10 mouse cellular contexts compared by ENCODE assay signal in genomic region chr4:133104194-133104569, GRCm38 (mm10). TPM values are rescaled to one million over a fixed set of nuclear protein-coding genes. Genes with fewer than 3 reads are reported as not detected.
DNase-seq lines count a peak whose midpoint lies in the region; ATAC-seq and TF ChIP-seq lines count a peak whose summit lies in the region.
"Had no signal": no experiment of that assay in that cellular context is flagged by ENCODE, and none has a peak within 500 bp of the region (broad histone marks: within the 10 kb centered on the region; RNA-seq: fewer than 3 reads in every experiment).

No protein-coding gene starts in this region.

- H3ac ChIP-seq in myocyte (ENCODE audit: control insufficient read depth, insufficient read length), result no peak overlapping the region

- peak; percentile 31 for DNase-seq in kidney, adult 2 months
- DNase-seq in kidney, postnatal 14 days, result no peak
- DNase-seq in embryonic facial prominence, embryonic 14.5 days (ENCODE audit: low spot score), result no peak
- no peak for DNase-seq in limb, embryonic 10.5 days (ENCODE audit: low spot score)
- no peak for DNase-seq in natural killer cell, adult 2 months (ENCODE audit: low spot score in 2 of 2)
- DNase-seq in frontal cortex, postnatal 14 days (ENCODE audit: low spot score in 2 of 2), result no peak
- no peak for DNase-seq in spleen, adult 12 weeks (ENCODE audit: low spot score)
- DNase-seq: gastrocnemius, postnatal 25 days had no signal

- no peaks in the 10 kb centered on the region for H3K27me3 ChIP-seq in kidney, adult 2 months (replicated peaks; ENCODE audit: control insufficient read depth, insufficient read depth, low read length)
- no peaks in the 10 kb centered on the region for H3K27me3 ChIP-seq in embryonic facial prominence, embryonic 14.5 days (replicated peaks; ENCODE audit: control insufficient read depth, insufficient read depth, low read length)
- H3K27me3 ChIP-seq in limb, embryonic 10.5 days (ENCODE audit: low read depth, poor library complexity, severe bottlenecking), result no peaks in the 10 kb centered on the region
- no peaks in the 10 kb centered on the region for H3K27me3 ChIP-seq in myocyte (ENCODE audit: control insufficient read depth, insufficient read depth, insufficient read length)
- H3K27me3 ChIP-seq: Patski had no signal

- H3K4me2 ChIP-seq in embryonic facial prominence, embryonic 14.5 days (ENCODE audit: low read depth, low read length), result no peak overlapping the region
- H3K4me2 ChIP-seq in myocyte (ENCODE audit: low read depth), result peak overlapping the region; percentile 46

- H3K4me3 ChIP-seq in kidney, adult 2 months (ENCODE audit: insufficient read depth, low read depth, low read length), result no peak overlapping the region
- H3K4me3 ChIP-seq in embryonic facial prominence, embryonic 14.5 days (ENCODE audit: low read depth, low read length), result no peak overlapping the region
- peak overlapping the region; percentile 8; the same call in 1 of the 2 replicates for H3K4me3 ChIP-seq in limb, embryonic 10.5 days
- no peak overlapping the region for H3K4me3 ChIP-seq in myocyte

- no peak for ATAC-seq in embryonic facial prominence, embryonic 14.5 days (ENCODE audit: low read depth)
- ATAC-seq: Patski had no signal

- no peak overlapping the region for H3K9ac ChIP-seq in embryonic facial prominence, embryonic 14.5 days (ENCODE audit: low read depth, low read length)

- no peaks in the 10 kb centered on the region for H3K79me2 ChIP-seq in myocyte (ENCODE audit: control insufficient read depth, insufficient read depth)

- no peak for TF ChIP-seq POLR2A in kidney, adult 2 months (IDR thresholded peaks at IDR 0.05; ENCODE audit: low read depth, low read length)
- TF ChIP-seq POLR2A in myocyte (IDR thresholded peaks at IDR 0.05; ENCODE audit: insufficient read length, low read depth), result no peak

- TF ChIP-seq CTCF in kidney, adult 2 months (conservative IDR thresholded peaks at IDR 0.05; ENCODE audit: insufficient read depth, insufficient read length, low read depth, low read length), result no peak

- no peaks in the 10 kb centered on the region; the same call in 1 of the 2 replicates for H3K36me3 ChIP-seq in kidney, adult 2 months (ENCODE audit: control insufficient read depth, insufficient read depth, low read length)
- no peaks in the 10 kb centered on the region for H3K36me3 ChIP-seq in embryonic facial prominence, embryonic 14.5 days (ENCODE audit: control insufficient read depth, insufficient read depth, low read length)
- H3K36me3 ChIP-seq in limb, embryonic 10.5 days, result no peaks in the 10 kb centered on the region
- H3K36me3 ChIP-seq in myocyte (ENCODE audit: control insufficient read depth, insufficient read depth), result no peaks in the 10 kb centered on the region

- H3K9me3 ChIP-seq in embryonic facial prominence, embryonic 14.5 days (ENCODE audit: control insufficient read depth, low read length), result no peaks in the 10 kb centered on the region
- no peaks in the 10 kb centered on the region for H3K9me3 ChIP-seq in limb, embryonic 10.5 days (replicated peaks)

- WGBS in kidney, adult 2 months, result 33% methylated on average over 10 of the region's 10 CpGs
- WGBS in embryonic facial prominence, embryonic 14.5 days, result 21% methylated on average over 10 of the region's 10 CpGs
- WGBS in limb, embryonic 10.5 days, result 35% methylated on average over 10 of the region's 10 CpGs

- H3K4me1 ChIP-seq in kidney, adult 2 months (ENCODE audit: control insufficient read depth, insufficient read depth, low read length), result peaks cover 7% of the 10 kb centered on the region; the same call in 1 of the 2 replicates
- H3K4me1 ChIP-seq in embryonic facial prominence, embryonic 14.5 days (ENCODE audit: control insufficient read depth, insufficient read depth, low read length), result peaks cover 28% of the 10 kb centered on the region
- peaks cover 34% of the 10 kb centered on the region for H3K4me1 ChIP-seq in limb, embryonic 10.5 days

- peak overlapping the region; percentile 72 for H3K27ac ChIP-seq in kidney, adult 2 months (ENCODE audit: insufficient read depth, low read depth, low read length)
- peak overlapping the region; percentile 55 for H3K27ac ChIP-seq in embryonic facial prominence, embryonic 14.5 days (replicated peaks; ENCODE audit: low read depth, low read length)
- peak overlapping the region; percentile 73 for H3K27ac ChIP-seq in limb, embryonic 10.5 days

TF ChIP-seq in myocyte, 11 proteins besides CTCF, POLR2A, EP300 and RAD21:
- no peak for TF ChIP-seq USF1 (IDR thresholded peaks at IDR 0.05; ENCODE audit: low read depth)
- no peak for TF ChIP-seq REST (IDR thresholded peaks at IDR 0.05; ENCODE audit: insufficient read depth, insufficient read length)
- no peak for TF ChIP-seq SRF (IDR thresholded peaks at IDR 0.05; ENCODE audit: control insufficient read depth, insufficient read length, low read depth)
- TF ChIP-seq CEBPB (IDR thresholded peaks at IDR 0.05; ENCODE audit: insufficient read depth, poor library complexity, severe bottlenecking), result no peak
- TF ChIP-seq POLR2AphosphoS2 (IDR thresholded peaks at IDR 0.05; ENCODE audit: insufficient read length, low read depth), result no peak
- TF ChIP-seq E2F4 (IDR thresholded peaks at IDR 0.05; ENCODE audit: insufficient read depth), result no peak
- no peak for TF ChIP-seq MYOD1 (IDR thresholded peaks at IDR 0.05; ENCODE audit: control insufficient read depth in 1 of 3, insufficient read length in 2 of 3, low read depth in 2 of 3)
- no peak for TF ChIP-seq MAX (IDR thresholded peaks at IDR 0.05; ENCODE audit: low read depth)
- no peak for TF ChIP-seq TCF12 (IDR thresholded peaks at IDR 0.05; ENCODE audit: insufficient read depth, poor library complexity, severe bottlenecking)
- TF ChIP-seq TCF3 (IDR thresholded peaks at IDR 0.05; ENCODE audit: insufficient read length, low read depth), result no peak
- TF ChIP-seq MYOG (IDR thresholded peaks at IDR 0.05; ENCODE audit: control insufficient read depth in 1 of 3, insufficient read depth in 1 of 3, insufficient read length in 2 of 3, low read depth in 2 of 3), result no peak

RNA-seq across cellular contexts. Expression of gene Wasf2, which starts 26.1 kb away (rescaled TPM):
- 37.0 and 45.7 TPM in 2 replicates for polyA plus RNA-seq in kidney, adult 2 months (2012; rRNA removed)
- polyA plus RNA-seq in embryonic facial prominence, embryonic 14.5 days (2014; fragmentation: Nextera tagmentation; extraction: Ambion mirVana), result 83.4 and 92.4 TPM in 2 replicates
- polyA plus RNA-seq in limb, embryonic 10.5 days (2016; fragmentation: Nextera tagmentation; extraction: Ambion mirVana), result 62.9 and 73.7 TPM in 2 replicates
- 62.0 TPM for polyA plus RNA-seq in myocyte (2012; fragmentation: generic; extraction: Trizol)
